Mouse (Mus musculus): ENCODE results near the gene Galk2. TPM values are rescaled to one million over a fixed set of nuclear protein-coding genes. Genes with fewer than 3 reads are reported as not detected.

The Galk2 gene
- polyA plus RNA-seq, 1 experiment from 2014 or later, result 27.0 TPM

DNA sequence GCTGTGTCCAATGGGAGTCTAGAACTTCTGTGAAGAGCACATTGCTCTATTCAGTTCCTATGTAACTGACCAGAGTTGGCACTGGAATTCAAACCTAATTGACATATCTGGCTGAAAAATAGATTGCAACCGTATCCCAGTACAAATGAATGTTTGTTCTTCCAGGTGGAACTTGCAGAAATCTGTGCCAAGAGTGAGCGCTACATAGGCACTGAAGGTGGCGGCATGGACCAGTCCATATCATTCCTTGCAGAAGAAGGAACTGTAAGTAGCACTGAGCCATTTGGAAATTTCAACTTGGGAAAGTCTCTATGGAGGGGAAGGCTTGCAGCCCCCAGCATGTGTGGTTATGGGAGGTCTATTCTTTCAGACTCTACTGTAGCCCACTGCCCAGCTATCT, 70.5 kb downstream of the Galk2 start:
- H3K36me3 ChIP-seq (ENCODE audit: poor library complexity, severe bottlenecking), result 0 out of 2 replicates have a peak, but pooled peaks cover 5% of the 10 kb centered on the region
- H3K4me2 ChIP-seq, result no peak overlapping the region
- no peak overlapping the region for H3K27ac ChIP-seq
- ATAC-seq, result no peak
- no peaks in the 10 kb centered on the region for H3K9me3 ChIP-seq (replicated peaks)
- no peak overlapping the region for H3K4me3 ChIP-seq
- 91% methylated on average over 3 of the region's 3 CpGs for WGBS
- H3K27me3 ChIP-seq, result no peaks in the 10 kb centered on the region
- H3K9ac ChIP-seq, result no peak overlapping the region
- H3K4me1 ChIP-seq, result no peaks in the 10 kb centered on the region

DNA sequence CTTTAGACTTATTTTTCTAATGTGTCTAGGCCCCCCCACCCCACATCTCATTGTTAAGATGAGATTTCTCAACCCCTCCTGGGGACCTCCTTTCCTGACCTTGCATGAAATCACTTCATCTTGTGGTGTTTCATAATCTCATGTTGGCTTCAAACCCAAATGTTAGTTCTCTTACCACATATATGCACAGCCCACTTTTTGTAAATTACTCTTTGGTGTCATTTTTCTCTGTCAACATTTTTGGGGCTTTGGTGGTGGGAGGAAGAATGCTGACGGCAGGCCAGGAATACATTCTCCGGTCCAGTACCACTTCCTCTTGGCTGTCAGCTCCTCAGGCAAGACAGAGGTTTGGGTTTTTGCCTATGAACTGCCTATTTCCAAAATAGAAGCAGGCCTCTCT, 71.0 kb downstream of the Galk2 start:
- Histone ChIP-seq H3K36me3 (ENCODE audit: poor library complexity, severe bottlenecking) (0 out of 2 replicates have a peak, but pooled peaks cover 5% of the 10 kb centered on the region), H3K4me1 (no peaks in the 10 kb centered on the region), H3K9ac (no peak overlapping the region), H3K27ac (no peak overlapping the region), H3K4me2 (no peak overlapping the region), H3K27me3 (no peaks in the 10 kb centered on the region), H3K9me3 (replicated peaks) (no peaks in the 10 kb centered on the region), H3K4me3 (no peak overlapping the region)
- 94% methylated on average over 2 of the region's 2 CpGs for whole genome bisulfite sequencing
- no peak for ATAC-seq

DNA sequence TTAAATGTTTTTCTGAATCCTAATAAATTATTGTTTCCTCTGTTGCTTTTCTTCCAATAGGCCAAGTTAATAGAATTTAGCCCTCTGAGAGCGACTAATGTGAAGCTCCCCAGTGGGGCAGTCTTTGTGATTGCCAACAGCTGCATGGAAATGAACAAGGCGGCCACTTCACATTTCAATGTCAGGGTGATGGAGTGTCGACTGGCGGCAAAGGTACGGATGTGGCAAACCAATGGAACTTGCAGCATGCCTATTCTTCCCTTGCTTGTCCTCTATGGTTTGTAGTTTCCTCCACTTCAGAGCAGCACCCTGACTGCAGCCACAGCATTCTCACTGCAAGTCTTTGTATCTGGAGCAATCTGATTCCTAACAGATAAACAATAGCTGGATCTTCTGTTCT, 72.3 kb downstream of the Galk2 start:
- ATAC-seq, result peak; percentile 45; the same call in 1 of the 2 replicates
- Histone ChIP-seq H3K4me2 (no peak overlapping the region), H3K27me3 (no peaks in the 10 kb centered on the region), H3K9me3 (replicated peaks) (no peaks in the 10 kb centered on the region), H3K4me3 (no peak overlapping the region), H3K36me3 (ENCODE audit: poor library complexity, severe bottlenecking) (0 out of 2 replicates have a peak, but pooled peaks cover 5% of the 10 kb centered on the region), H3K27ac (no peak overlapping the region), H3K4me1 (no peaks in the 10 kb centered on the region), H3K9ac (no peak overlapping the region)
- 50% methylated on average over 5 of the region's 5 CpGs for WGBS

DNA sequence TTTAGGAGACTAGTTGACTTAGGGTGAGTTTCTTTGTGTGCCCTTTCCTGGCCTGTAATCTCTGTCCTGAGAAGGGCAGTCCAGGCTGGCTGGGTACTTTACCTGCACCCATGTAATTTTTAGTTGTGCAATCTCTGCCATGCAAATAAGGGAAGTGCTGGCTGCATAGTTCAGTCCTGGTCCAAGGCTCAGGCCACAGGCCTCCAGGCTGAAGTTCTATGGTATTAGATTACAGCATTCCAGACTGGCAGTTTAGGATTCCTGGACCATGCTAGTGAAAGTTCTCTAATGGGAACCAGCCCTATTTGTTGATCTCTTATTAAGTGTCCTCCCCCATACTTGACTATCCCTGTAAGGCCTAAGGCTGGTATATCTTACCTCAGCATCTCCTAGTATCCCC, 73.8 kb downstream of the Galk2 start:
- Histone ChIP-seq H3K4me3 (no peak overlapping the region), H3K9ac (no peak overlapping the region), H3K4me1 (0 out of 2 replicates have a peak, but pooled peaks cover 2% of the 10 kb centered on the region), H3K27ac (no peak overlapping the region), H3K27me3 (no peaks in the 10 kb centered on the region), H3K9me3 (replicated peaks) (no peaks in the 10 kb centered on the region), H3K4me2 (no peak overlapping the region), H3K36me3 (ENCODE audit: poor library complexity, severe bottlenecking) (0 out of 2 replicates have a peak, but pooled peaks cover 5% of the 10 kb centered on the region)
- ATAC-seq, result no peak

DNA sequence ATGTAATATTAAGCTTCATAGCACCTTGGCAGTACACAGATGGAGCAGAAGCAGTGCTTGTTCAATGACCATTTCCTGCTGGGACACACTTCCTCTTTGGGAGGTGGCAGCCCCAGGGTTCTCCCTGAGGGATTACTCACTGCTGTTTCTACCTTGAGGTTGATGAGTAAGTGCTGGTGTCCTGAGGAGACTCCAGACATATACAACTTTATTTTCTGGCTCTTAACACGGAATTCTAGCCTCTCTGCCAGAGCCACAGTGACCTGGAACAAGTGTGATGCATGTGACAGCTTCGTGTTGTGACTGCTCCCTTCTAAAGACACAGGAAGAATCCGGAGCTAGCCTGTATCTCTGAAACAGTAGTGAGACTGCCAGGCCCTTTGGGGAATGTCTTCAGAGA, 75.1 kb downstream of the Galk2 start:
- H3K36me3 ChIP-seq (ENCODE audit: poor library complexity, severe bottlenecking), result 0 out of 2 replicates have a peak, but pooled peaks cover 5% of the 10 kb centered on the region
- 88% methylated on average over 3 of the region's 3 CpGs for WGBS
- H3K27me3 ChIP-seq, result no peaks in the 10 kb centered on the region
- H3K4me1 ChIP-seq, result 0 out of 2 replicates have a peak, but pooled peaks cover 2% of the 10 kb centered on the region
- no peak for ATAC-seq
- no peak overlapping the region for H3K27ac ChIP-seq
- no peak overlapping the region for H3K9ac ChIP-seq
- no peaks in the 10 kb centered on the region for H3K9me3 ChIP-seq (replicated peaks)
- no peak overlapping the region for H3K4me2 ChIP-seq
- H3K4me3 ChIP-seq, result no peak overlapping the region

DNA sequence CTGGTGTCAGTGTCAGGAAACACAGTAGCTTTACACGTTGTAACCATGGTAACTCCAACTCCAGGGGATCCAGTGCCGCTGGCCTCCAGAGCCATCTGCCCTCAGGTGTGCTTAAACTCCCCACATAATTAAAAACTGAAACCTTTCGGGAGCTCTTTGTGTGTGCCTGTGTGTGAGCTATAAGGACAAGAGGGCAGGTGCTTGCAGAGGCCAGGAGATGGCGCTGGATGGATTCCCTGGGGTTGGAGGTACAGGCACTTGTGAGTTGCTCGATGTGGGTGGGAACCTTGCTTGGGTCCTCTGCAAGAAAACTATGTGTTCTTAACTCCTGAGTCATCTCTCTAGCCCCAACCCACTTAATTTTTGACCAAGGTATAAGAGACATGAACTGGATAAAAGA, 77.5 kb downstream of the Galk2 start:
- H3K27ac ChIP-seq, result no peak overlapping the region
- H3K9me3 ChIP-seq (replicated peaks), result no peaks in the 10 kb centered on the region
- no peaks in the 10 kb centered on the region for H3K27me3 ChIP-seq
- peaks cover 6% of the 10 kb centered on the region; the same call in 1 of the 2 replicates for H3K36me3 ChIP-seq (ENCODE audit: poor library complexity, severe bottlenecking)
- 57% methylated on average over 5 of the region's 5 CpGs for WGBS
- no peak overlapping the region for H3K4me3 ChIP-seq
- no peak overlapping the region for H3K9ac ChIP-seq
- 0 out of 2 replicates have a peak, but pooled peaks cover 2% of the 10 kb centered on the region for H3K4me1 ChIP-seq
- no peak overlapping the region for H3K4me2 ChIP-seq
- ATAC-seq, result no peak

DNA sequence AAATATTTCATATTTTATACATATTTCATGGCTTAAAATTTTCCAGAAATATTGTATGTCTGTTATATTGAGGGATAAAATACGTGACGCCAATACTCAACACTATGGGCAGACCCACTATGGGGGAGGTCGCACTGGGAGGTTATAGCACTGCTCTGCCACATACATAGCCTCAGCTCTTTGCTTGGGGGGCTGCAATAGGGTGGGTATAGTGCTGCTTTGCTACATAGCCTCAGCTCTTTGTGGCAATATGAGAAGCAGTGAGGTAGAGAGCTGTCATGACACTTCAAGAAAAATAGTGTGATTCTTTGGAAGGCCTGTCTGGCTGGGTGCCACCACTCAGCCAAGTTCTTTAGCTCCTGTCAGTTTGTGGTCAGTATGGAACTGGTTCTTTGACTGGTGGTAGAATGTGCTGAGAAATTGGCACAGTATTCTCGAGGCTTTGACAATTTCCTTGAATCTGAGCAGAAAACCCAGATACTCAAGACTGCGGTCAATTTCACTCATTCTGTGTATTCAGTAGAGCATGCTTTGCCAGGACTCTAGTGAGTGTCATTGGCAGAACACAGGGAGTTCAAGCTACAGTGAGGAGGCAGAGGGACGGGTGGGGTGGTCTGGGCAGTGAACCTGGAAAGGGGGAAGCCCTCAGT, 80.2 kb downstream of the Galk2 start:
- peak overlapping the region; percentile 31; the same call in 1 of the 2 replicates for H3K27ac ChIP-seq
- 78% methylated on average over 6 of the region's 6 CpGs for WGBS
- H3K9ac ChIP-seq, result no peak overlapping the region
- no peaks in the 10 kb centered on the region for H3K27me3 ChIP-seq
- no peak overlapping the region for H3K4me3 ChIP-seq
- peak; percentile 89 for ATAC-seq
- H3K4me1 ChIP-seq, result 0 out of 2 replicates have a peak, but pooled peaks cover 2% of the 10 kb centered on the region
- no peaks in the 10 kb centered on the region for H3K9me3 ChIP-seq (replicated peaks)
- H3K36me3 ChIP-seq (ENCODE audit: poor library complexity, severe bottlenecking), result peaks cover 8% of the 10 kb centered on the region; the same call in 1 of the 2 replicates
- no peak overlapping the region for H3K4me2 ChIP-seq

DNA sequence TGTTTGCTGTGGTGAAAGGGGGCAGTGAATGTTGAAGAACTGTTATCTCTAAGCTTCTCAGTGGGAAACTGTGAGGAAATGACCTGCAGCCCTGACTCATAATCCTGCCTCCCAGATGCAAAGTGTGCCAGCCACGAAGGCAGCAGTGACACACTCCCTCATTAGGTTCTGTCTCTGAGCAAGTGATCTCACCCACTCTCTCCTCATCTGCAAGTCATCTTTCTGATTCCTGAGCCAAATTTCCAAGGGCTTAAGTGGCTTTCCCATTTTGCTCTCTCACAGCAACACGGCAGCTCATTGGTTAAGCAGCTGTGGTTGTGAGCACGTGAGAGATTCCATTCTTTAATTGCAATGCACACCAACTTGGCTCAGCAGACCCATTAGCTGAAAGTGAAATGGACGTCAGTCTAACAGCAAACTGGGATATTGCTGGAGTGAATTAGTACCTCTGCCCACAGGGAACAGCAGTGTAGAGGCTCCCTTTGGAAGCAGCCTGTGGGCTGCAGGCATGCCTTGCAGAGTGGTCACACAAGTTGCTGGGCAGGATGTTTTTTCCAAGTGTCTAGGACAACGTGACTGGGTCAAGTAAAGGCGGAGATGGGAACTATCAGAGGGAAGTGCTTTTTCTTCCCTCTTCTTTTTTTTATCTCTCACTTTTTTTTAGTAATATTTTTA, 82.3 kb downstream of the Galk2 start:
- Histone ChIP-seq H3K4me1 (0 out of 2 replicates have a peak, but pooled peaks cover 2% of the 10 kb centered on the region), H3K4me3 (no peak overlapping the region), H3K27ac (no peak overlapping the region), H3K9ac (no peak overlapping the region), H3K27me3 (no peaks in the 10 kb centered on the region), H3K36me3 (ENCODE audit: poor library complexity, severe bottlenecking) (peaks cover 8% of the 10 kb centered on the region; the same call in 1 of the 2 replicates), H3K9me3 (replicated peaks) (no peaks in the 10 kb centered on the region), H3K4me2 (no peak overlapping the region)
- no peak; the same call in 1 of the 2 replicates for ATAC-seq
- WGBS, result 64% methylated on average over 6 of the region's 6 CpGs

DNA sequence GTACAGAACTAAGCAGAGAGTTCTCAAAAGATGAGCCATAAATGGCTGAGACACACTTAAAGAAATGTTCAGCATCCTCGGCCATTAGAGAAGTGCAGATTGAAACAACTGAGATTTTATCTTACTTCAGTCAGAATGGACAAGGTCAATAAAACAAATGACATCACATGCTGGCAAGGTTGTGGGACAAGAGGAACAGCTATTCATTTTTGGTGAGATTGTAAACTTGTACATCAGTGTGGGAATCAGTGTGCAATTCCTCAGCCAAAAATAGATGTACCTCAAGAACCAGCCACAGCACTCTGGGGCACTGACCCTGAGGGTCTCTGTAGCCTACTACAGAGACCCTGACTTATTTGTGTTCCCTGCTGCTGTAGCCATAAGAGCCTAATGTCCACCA, 84.4 kb downstream of the Galk2 start:
- no peak overlapping the region for H3K27ac ChIP-seq
- ATAC-seq, result no peak
- H3K9me3 ChIP-seq (replicated peaks), result no peaks in the 10 kb centered on the region
- H3K4me2 ChIP-seq, result no peak overlapping the region
- H3K36me3 ChIP-seq (ENCODE audit: poor library complexity, severe bottlenecking), result peaks cover 14% of the 10 kb centered on the region
- WGBS, result 90% methylated on average over 1 of the region's 1 CpGs
- no peak overlapping the region for H3K4me3 ChIP-seq
- H3K9ac ChIP-seq, result no peak overlapping the region
- no peaks in the 10 kb centered on the region for H3K27me3 ChIP-seq
- H3K4me1 ChIP-seq, result no peaks in the 10 kb centered on the region

DNA sequence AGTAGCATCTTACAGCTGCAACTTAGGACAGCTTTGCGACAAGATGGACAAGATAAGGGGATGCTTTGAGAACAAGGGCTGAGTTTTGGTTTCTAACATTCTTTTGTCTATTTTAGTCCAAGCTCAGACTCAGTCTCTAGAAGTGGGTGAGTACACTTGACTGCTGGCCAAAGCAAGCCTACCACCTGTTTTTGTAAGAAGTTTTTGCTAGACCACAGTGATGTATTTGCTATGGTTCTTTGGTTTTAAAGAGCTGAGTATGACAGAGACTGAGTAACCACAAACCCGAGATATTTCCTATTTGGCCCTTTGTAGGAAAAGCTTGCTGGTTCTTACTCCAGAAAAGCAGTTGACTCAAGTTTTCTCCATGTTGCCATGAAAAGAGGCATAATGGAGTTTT, 89.3 kb downstream of the Galk2 start:
- H3K27me3 ChIP-seq, result no peaks in the 10 kb centered on the region
- no peaks in the 10 kb centered on the region for H3K4me1 ChIP-seq
- ATAC-seq, result no peak
- 92% methylated on average over 2 of the region's 2 CpGs for WGBS
- H3K9me3 ChIP-seq (replicated peaks), result no peaks in the 10 kb centered on the region
- H3K4me3 ChIP-seq, result no peak overlapping the region
- no peak overlapping the region for H3K4me2 ChIP-seq
- H3K27ac ChIP-seq, result no peak overlapping the region
- no peak overlapping the region for H3K9ac ChIP-seq
- peaks cover 18% of the 10 kb centered on the region for H3K36me3 ChIP-seq (ENCODE audit: poor library complexity, severe bottlenecking)

DNA sequence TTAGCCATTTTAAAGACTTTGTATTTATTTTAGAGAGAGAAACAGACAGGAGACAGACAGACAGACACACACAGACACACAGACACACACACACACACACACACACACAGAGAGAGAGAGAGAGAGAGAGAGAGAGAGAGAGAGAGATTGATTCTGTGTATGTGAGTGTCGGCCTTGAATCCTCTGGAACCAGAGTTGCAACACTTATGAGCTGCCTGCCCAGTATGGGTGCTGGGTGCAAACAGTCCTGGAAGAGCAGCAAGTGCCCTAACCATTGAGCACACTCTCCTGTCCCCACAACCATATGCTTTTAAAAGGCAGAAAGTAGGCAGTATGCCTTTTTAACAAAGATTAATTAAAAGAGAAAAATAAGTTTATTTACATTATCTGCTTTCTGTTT, 109.9 kb downstream of the Galk2 start:
- no peak overlapping the region for H3K27ac ChIP-seq
- H3K36me3 ChIP-seq (ENCODE audit: poor library complexity, severe bottlenecking), result no peaks in the 10 kb centered on the region
- no peak for ATAC-seq
- no peaks in the 10 kb centered on the region for H3K27me3 ChIP-seq
- WGBS, result 92% methylated on average over 1 of the region's 1 CpGs
- H3K4me2 ChIP-seq, result no peak overlapping the region
- no peak overlapping the region for H3K4me3 ChIP-seq
- no peaks in the 10 kb centered on the region for H3K9me3 ChIP-seq (replicated peaks)
- no peak overlapping the region for H3K9ac ChIP-seq
- H3K4me1 ChIP-seq, result no peaks in the 10 kb centered on the region

DNA sequence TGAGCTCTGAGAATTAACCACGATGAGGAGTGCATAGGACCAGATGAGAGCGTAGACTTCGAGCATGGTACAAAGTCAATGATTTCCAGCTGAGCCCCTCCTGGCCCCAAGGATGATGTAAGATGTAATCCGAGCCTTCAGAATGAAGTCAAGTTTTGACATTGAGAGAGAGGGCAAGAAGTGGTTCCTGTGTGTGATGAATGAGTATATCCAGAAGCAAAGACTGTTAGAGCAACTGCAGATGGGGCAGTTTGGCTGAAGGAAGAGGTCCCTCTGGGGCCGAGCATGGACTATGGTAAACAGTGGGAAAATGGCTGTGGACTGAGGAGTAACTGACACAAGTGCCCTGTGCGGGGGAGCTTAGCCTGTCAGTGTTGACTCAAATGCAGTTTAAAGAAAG, 114.3 kb downstream of the Galk2 start:
- H3K36me3 ChIP-seq (ENCODE audit: poor library complexity, severe bottlenecking), result no peaks in the 10 kb centered on the region
- H3K4me1 ChIP-seq, result no peaks in the 10 kb centered on the region; the same call in 1 of the 2 replicates
- no peak overlapping the region for H3K4me3 ChIP-seq
- no peak for ATAC-seq
- no peaks in the 10 kb centered on the region for H3K9me3 ChIP-seq (replicated peaks)
- whole genome bisulfite sequencing, result 80% methylated on average over 6 of the region's 6 CpGs
- H3K27ac ChIP-seq, result no peak overlapping the region
- H3K27me3 ChIP-seq, result no peaks in the 10 kb centered on the region
- no peak overlapping the region for H3K9ac ChIP-seq
- H3K4me2 ChIP-seq, result no peak overlapping the region
